Mouse (Mus musculus): Measurements from ENCODE around the gene Tulp2. TPM values are rescaled to one million over a fixed set of nuclear protein-coding genes. Genes with fewer than 3 reads are reported as not detected.
"Not testable (repeated sequence)": the region's sequence is repeated elsewhere in the genome, so short reads cannot be mapped to it uniquely, and the experiment has no call there.

The Tulp2 gene
- total RNA-seq, 2 experiments from 2014 or later = 0.17 to 0.36 TPM

GRCm38 (mm10) chr7:45520605-45521004, 38.9 kb downstream of the Tulp2 start:
- no peak for DNase-seq (ENCODE audit: low spot score in 2 of 2)

- peak; percentile 53 to 84 for DNase-seq (ENCODE audit: low spot score in 2 of 2)
Measured at GRCm38 (mm10) chr7:45521728-45522184, 40.1 kb downstream of the Tulp2 start.

- DNase-seq (ENCODE audit: low spot score in 2 of 2) = no peak
Measured at GRCm38 (mm10) chr7:45522194-45522752, 40.6 kb downstream of the Tulp2 start.

GRCm38 (mm10) chr7:45522957-45523676, 41.4 kb downstream of the Tulp2 start:
- no peak for DNase-seq (ENCODE audit: low spot score in 2 of 2)

- no peak for DNase-seq (ENCODE audit: low spot score in 2 of 2)
Measured at GRCm38 (mm10) chr7:45523678-45524170, 42.0 kb downstream of the Tulp2 start.

GRCm38 (mm10) chr7:45524841-45525621, 43.4 kb downstream of the Tulp2 start:
- no peak for DNase-seq (ENCODE audit: low spot score in 2 of 2)

- peak; percentile 91 to 92 for DNase-seq (ENCODE audit: low spot score in 2 of 2)
Measured at GRCm38 (mm10) chr7:45525809-45526473, 44.3 kb downstream of the Tulp2 start, which contains the start of the genes Ppp1r15a and Plekha4. TSS of gene Ppp1r15a (minus strand) at chr7:45526268. TSS of gene Plekha4 (plus strand) at chr7:45526330.

GRCm38 (mm10) chr7:45526474-45527120, 44.9 kb downstream of the Tulp2 start:
- DNase-seq (ENCODE audit: low spot score in 2 of 2) = no peak

- DNase-seq (ENCODE audit: low spot score in 2 of 2) = not testable (repeated sequence)
Measured at GRCm38 (mm10) chr7:45527169-45527568, 45.5 kb downstream of the Tulp2 start.

- DNase-seq (ENCODE audit: low spot score in 2 of 2) = peak in 1 of 2 experiments; percentile 53
Measured at GRCm38 (mm10) chr7:45529461-45529860, 47.8 kb downstream of the Tulp2 start.

- DNase-seq (ENCODE audit: low spot score in 2 of 2) = peak in 1 of 2 experiments; percentile 63
Measured at GRCm38 (mm10) chr7:45530643-45531042, 49.0 kb downstream of the Tulp2 start.

- DNase-seq (ENCODE audit: low spot score in 2 of 2) = no peak
Measured at GRCm38 (mm10) chr7:45535676-45536075, 54.0 kb downstream of the Tulp2 start.

GRCm38 (mm10) chr7:45537602-45538001, 55.9 kb downstream of the Tulp2 start:
- no peak for DNase-seq (ENCODE audit: low spot score in 2 of 2)

- no peak for DNase-seq (ENCODE audit: low spot score in 2 of 2)
Measured at GRCm38 (mm10) chr7:45538163-45539041, 56.7 kb downstream of the Tulp2 start.

GRCm38 (mm10) chr7:45539095-45539494, 57.4 kb downstream of the Tulp2 start:
- DNase-seq (ENCODE audit: low spot score in 2 of 2) = no peak

- no peak for DNase-seq (ENCODE audit: low spot score in 2 of 2)
Measured at GRCm38 (mm10) chr7:45540213-45540612, 58.5 kb downstream of the Tulp2 start.

- no peak for DNase-seq (ENCODE audit: low spot score in 2 of 2)
Measured at GRCm38 (mm10) chr7:45544525-45544924, 62.8 kb downstream of the Tulp2 start.

- DNase-seq (ENCODE audit: low spot score in 2 of 2) = no peak
Measured at GRCm38 (mm10) chr7:45549641-45550436, 68.2 kb downstream of the Tulp2 start.
